Mouse (Mus musculus) G1E-ER4 (cell line): ENCODE measurements around the gene AA792892. TPM values are rescaled to one million over a fixed set of nuclear protein-coding genes. Genes with fewer than 3 reads are reported as not detected.
"Not testable (repeated sequence)": the region's sequence is repeated elsewhere in the genome, so short reads cannot be mapped to it uniquely, and the experiment has no call there.

Experiments
- GATA1 ChIP-seq: IDR thresholded peaks from one replicate; pipeline ENCODE4 v1.8.0; 2012; ENCODE audit warnings: low read length, inconsistent platforms
- polyA plus RNA-seq: library from polyadenylated mRNA; stranded (reverse); fragments of >175 nt; gene quantifications from 2 replicates; pipeline ENCODE4 v1.2.3, GENCODE M21; 2012

The AA792892 gene
- polyA plus RNA-seq: not detected in 2 replicates

GRCm38 (mm10) chr5:94339449-94339848 is at the start of gene AA792892:
AA792892 (plus strand) TSS chr5:94339749.
- not testable (repeated sequence) for TF ChIP-seq GATA1

DNA sequence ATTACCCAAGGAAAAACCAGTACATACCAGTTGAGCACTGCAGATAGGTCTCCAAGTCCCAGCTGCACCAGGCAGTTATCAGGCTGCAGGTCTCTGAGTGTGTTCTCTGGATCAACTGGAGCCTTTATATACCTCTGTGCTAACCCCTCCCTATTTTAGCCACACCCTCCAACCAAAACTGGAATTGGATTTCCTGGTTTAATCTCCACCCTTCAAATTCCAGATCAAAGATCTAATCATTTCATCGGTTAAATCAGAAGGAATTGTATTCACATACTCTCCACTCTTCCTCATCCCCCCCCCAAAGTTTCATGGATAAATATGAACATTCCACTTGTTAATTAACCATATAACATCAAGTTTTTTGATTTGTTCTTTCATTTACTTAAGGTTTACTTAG is 32.9 kb upstream of the AA792892 start, which contains the start of gene A430089I19Rik:
Gene A430089I19Rik, minus strand, starts transcription at position 101 of the 400 bp plus-strand sequence.
- not testable (repeated sequence) for TF ChIP-seq GATA1

GRCm38 (mm10) chr5:94314135-94314534 is 25.4 kb upstream of the AA792892 start, which contains the start of gene Gm6502:
Gm6502 (plus strand) TSS chr5:94314435.
- not testable (repeated sequence) for TF ChIP-seq GATA1

Other genes with a start within 250 kb of the AA792892 start
- gene Gm3106, start 121.7 kb upstream of the AA792892 start, polyA plus RNA-seq: not detected in 2 replicates
- gene A430089I19Rik, start 33.0 kb upstream of the AA792892 start, polyA plus RNA-seq: not detected in 2 replicates
- gene Gm6502, start 25.3 kb upstream of the AA792892 start, polyA plus RNA-seq: not detected in 2 replicates
- not detected in 2 replicates for gene Gm7682, start 106.0 kb downstream of the AA792892 start, polyA plus RNA-seq
- gene Gm3139, start 186.5 kb downstream of the AA792892 start, polyA plus RNA-seq: not detected in 2 replicates